12 mouse cellular contexts compared by ENCODE assay signal in genomic region chr9:13809937-13810336, GRCm38 (mm10). TPM values are rescaled to one million over a fixed set of nuclear protein-coding genes. Genes with fewer than 3 reads are reported as not detected.
DNase-seq lines count a peak whose midpoint lies in the region; ATAC-seq and TF ChIP-seq lines count a peak whose summit lies in the region.
"Had no signal": no experiment of that assay in that cellular context is flagged by ENCODE, and none has a peak within 500 bp of the region (broad histone marks: within the 10 kb centered on the region; RNA-seq: fewer than 3 reads in every experiment).

No protein-coding gene starts in this region.

- no peaks in the 10 kb centered on the region for H3K4me1 ChIP-seq in lung, postnatal 0 days (ENCODE audit: insufficient read depth, low read depth, low read length)
- H3K4me1 ChIP-seq: hindbrain, embryonic 10.5 days; limb, embryonic 13.5 days; midbrain, embryonic 12.5 days had no signal

- no peaks in the 10 kb centered on the region for H3K9me3 ChIP-seq in lung, postnatal 0 days (ENCODE audit: low read length)
- H3K9me3 ChIP-seq: hindbrain, embryonic 10.5 days; limb, embryonic 13.5 days; midbrain, embryonic 12.5 days had no signal

- H3K27ac ChIP-seq in gastrocnemius, adult 2 months: no peak overlapping the region
- no peak overlapping the region for H3K27ac ChIP-seq in lung, postnatal 0 days (ENCODE audit: low read length)
- H3K27ac ChIP-seq: hindbrain, embryonic 10.5 days; limb, embryonic 13.5 days; midbrain, embryonic 12.5 days had no signal

- no peak overlapping the region for H3K4me2 ChIP-seq in lung, postnatal 0 days (replicated peaks; ENCODE audit: low read depth, low read length)
- H3K4me2 ChIP-seq: limb, embryonic 13.5 days; midbrain, embryonic 12.5 days had no signal

- TF ChIP-seq EP300 in lung, postnatal 0 days (IDR thresholded peaks at IDR 0.05): no peak

- H3K4me3 ChIP-seq in gastrocnemius, adult 2 months: no peak overlapping the region
- no peak overlapping the region for H3K4me3 ChIP-seq in lung, postnatal 0 days (ENCODE audit: low read depth, low read length)
- H3K4me3 ChIP-seq: hindbrain, embryonic 10.5 days; limb, embryonic 13.5 days; midbrain, embryonic 12.5 days had no signal

- intact Hi-C loops in gastrocnemius, adult 2 months (cut with DNase I): no loop called here
- intact Hi-C loops in gastrocnemius, postnatal 36 days (cut with DNase I): no loop called here

- no peak overlapping the region for H3K9ac ChIP-seq in lung, postnatal 0 days (replicated peaks; ENCODE audit: low read depth)
- H3K9ac ChIP-seq: limb, embryonic 13.5 days; midbrain, embryonic 12.5 days had no signal

- no peaks in the 10 kb centered on the region for H3K27me3 ChIP-seq in lung, postnatal 0 days (replicated peaks; ENCODE audit: insufficient read depth, low read length)
- H3K27me3 ChIP-seq: limb, embryonic 13.5 days; midbrain, embryonic 12.5 days had no signal

- peak; percentile 33 for TF ChIP-seq CTCF in gastrocnemius, adult 2 months (IDR thresholded peaks at IDR 0.05)
- peak; percentile 52 for TF ChIP-seq CTCF in lung, postnatal 0 days (IDR thresholded peaks at IDR 0.05)

- ATAC-seq in lung, postnatal 0 days: no peak
- peak; percentile 83 for ATAC-seq in megakaryocyte progenitor cell, adult 5-6 weeks (replicated peaks; ENCODE audit: poor library complexity)

- peaks cover 32% of the 10 kb centered on the region for H3K36me3 ChIP-seq in lung, postnatal 0 days (ENCODE audit: insufficient read depth, low read length)

- DNase-seq in gastrocnemius, adult 2 months: no peak
- no peak for DNase-seq in gastrocnemius, postnatal 36 days
- peak; percentile 13 for DNase-seq in lung, postnatal 0 days (ENCODE audit: low spot score)
- DNase-seq in lung, postnatal 36 days: no peak
- DNase-seq in MEL-GATA-1-ER (ENCODE audit: extremely low read depth, low read depth): peak; percentile 34
- DNase-seq in urinary bladder, postnatal 36 days (ENCODE audit: low spot score in 2 of 2): no peak
- no peak for DNase-seq in right cerebral cortex, postnatal 25 days
- DNase-seq: heart, adult 11 months had no signal

RNA-seq across cellular contexts. Expression of gene Cep57, which starts 17.0 kb away (rescaled TPM):
- total RNA-seq in gastrocnemius, adult 2 months (2021): 1 to 10 TPM; 5.7 to 7.0 TPM
- total RNA-seq in gastrocnemius, postnatal 36 days (2021): 1 to 10 TPM; 3.8 to 7.1 TPM
- 26.6 and 26.7 TPM in 2 replicates for polyA plus RNA-seq in lung, postnatal 0 days (2015; fragmentation: Nextera tagmentation; extraction: Ambion mirVana)
- total RNA-seq in megakaryocyte progenitor cell, adult 5-6 weeks (2015): 61.9 and 75.1 TPM in 2 replicates
- total RNA-seq in megakaryocyte progenitor cell, adult 5-6 weeks (2017): 66.5 and 81.3 TPM in 2 replicates

RNA-seq across cellular contexts. Expression of gene Fam76b, which starts 17.6 kb away (rescaled TPM):
- total RNA-seq in gastrocnemius, adult 2 months (2021): 1 to 10 TPM; 4.9 to 5.3 TPM
- total RNA-seq in gastrocnemius, postnatal 36 days (2021): 1 to 10 TPM; 6.1 to 6.2 TPM
- 17.0 and 17.7 TPM in 2 replicates for polyA plus RNA-seq in lung, postnatal 0 days (2015; fragmentation: Nextera tagmentation; extraction: Ambion mirVana)
- 44.1 and 51.4 TPM in 2 replicates for total RNA-seq in megakaryocyte progenitor cell, adult 5-6 weeks (2015)
- 60.5 and 70.5 TPM in 2 replicates for total RNA-seq in megakaryocyte progenitor cell, adult 5-6 weeks (2017)

Comparison
In these comparisons a context has a peak if more than half of its experiments do, and no peak if none do; other contexts are left out.
1. DNase-seq: peak in lung, postnatal 0 days (single experiment) and MEL-GATA-1-ER (single experiment); none in gastrocnemius, adult 2 months (single experiment), gastrocnemius, postnatal 36 days (0 of 2), lung, postnatal 36 days (single experiment), urinary bladder, postnatal 36 days (0 of 2) and right cerebral cortex, postnatal 25 days (single experiment).
2. RNA of gene Cep57, which starts 17.0 kb away (total RNA-seq): 61.9 to 81.3 TPM in megakaryocyte progenitor cell, adult 5-6 weeks; 3.8 to 7.1 TPM in gastrocnemius, postnatal 36 days and 5.7 to 7.0 TPM in gastrocnemius, adult 2 months; every median in the first group is over 4 times any median in the second.
3. RNA of gene Fam76b, which starts 17.6 kb away (total RNA-seq): 44.1 to 70.5 TPM in megakaryocyte progenitor cell, adult 5-6 weeks; 6.1 to 6.2 TPM in gastrocnemius, postnatal 36 days and 4.9 to 5.3 TPM in gastrocnemius, adult 2 months; every median in the first group is over 4 times any median in the second.